Mouse (Mus musculus): ENCODE measurements around the gene Chrd.
A peak's percentile ranks its signal among the peaks of the same experiment; 100 is the strongest.

Gene Chrd

DNA sequence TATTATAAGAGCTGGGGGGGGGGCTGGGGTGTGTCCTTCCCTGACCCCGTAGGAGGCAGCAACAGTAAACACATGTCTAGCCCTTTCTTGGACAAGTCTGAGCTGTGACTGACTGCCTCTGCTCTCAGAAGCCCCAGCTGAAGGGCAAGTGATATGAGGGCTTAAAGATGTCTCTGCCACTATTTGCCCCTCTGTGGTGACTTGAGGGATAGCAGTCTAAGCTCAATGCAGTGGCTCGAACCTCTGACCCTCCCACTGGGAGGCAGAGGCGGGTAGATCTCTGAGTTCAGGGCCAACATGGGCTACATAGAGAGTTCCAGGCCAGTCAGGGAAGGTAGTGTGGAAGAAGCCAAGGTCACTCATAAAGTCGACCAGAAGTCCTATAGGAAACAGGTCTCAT, 22.1 kb upstream of the Chrd start:
- peak in 1 of 2 experiments; percentile 49 for DNase-seq

DNA sequence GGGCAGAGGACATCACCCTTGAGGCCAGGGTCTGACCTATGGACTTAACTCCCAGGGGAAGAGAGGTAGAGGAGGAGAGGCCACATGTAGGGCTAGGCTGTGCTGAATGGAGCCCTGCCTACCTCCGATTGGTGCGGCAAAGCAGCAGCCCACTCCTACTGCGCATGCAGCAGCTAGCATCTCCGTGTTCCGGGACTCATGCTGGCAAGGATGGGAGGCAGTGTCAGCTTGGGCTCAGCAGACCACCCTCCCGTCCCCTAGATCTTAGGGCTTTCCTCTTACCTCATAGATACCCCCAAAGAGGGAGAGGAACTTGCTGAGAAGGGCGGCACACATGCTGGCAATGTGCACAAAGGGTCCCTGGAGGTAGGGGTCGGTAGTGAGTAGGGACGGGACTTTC, 20.7 kb upstream of the Chrd start:
- DNase-seq: no peak

DNA sequence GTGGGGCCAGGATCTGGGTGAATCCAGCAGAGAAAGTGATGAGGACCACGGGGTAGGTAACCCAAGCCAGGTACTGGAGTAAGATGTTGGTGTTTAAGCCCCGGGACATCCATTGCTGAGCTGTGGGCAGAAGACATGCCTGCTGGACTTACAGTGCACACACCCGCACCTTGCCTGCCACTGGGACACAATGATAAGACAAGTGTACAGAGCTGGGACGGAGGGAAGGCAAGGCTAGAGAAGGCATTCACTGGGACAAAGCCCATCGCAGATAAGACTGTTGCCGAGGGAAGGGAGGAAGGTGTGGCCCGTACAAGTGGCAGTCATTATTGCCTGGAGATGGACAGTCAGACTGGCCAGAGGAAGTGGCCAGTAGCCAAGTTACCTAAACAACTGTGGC, 20.0 kb upstream of the Chrd start:
- no peak for DNase-seq

DNA sequence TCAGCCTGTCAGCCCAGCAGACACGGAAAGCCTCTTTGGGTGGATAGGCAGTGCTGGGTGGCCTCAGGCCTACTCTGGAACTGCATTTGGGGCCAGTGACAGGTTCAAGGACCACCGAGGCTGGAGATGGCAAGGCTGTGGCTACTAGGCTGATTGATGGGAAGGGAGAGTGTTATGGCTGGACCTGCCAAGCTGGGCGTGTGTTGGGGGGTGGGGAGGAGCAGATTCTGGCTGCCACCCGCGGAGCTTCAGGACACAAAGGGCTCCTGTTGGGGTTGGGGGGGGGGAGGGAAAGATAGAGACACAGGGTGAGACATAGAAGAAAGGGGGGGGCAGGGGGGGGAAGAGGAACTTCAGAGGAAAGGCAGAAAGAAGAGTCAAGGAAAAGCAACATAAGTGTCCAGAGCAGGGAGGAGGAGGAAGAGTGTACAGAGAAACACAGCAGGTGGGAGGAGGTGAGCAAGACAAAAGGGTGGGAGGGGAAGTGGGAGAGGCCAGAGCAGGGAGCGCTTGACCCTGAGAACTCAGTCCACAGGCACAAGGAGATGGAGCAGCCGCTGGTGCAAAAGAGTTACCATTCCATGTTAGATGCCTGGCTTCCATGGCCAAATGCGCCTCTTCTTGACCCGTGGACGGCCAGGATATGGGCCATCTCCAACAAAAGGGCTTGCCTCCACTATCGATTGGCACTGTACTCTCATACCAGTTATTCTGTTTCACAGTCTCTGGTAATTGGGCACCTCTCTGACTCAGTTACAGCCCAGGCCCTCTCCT, 18.4 kb upstream of the Chrd start:
- peak; percentile 14 to 41 for DNase-seq

DNA sequence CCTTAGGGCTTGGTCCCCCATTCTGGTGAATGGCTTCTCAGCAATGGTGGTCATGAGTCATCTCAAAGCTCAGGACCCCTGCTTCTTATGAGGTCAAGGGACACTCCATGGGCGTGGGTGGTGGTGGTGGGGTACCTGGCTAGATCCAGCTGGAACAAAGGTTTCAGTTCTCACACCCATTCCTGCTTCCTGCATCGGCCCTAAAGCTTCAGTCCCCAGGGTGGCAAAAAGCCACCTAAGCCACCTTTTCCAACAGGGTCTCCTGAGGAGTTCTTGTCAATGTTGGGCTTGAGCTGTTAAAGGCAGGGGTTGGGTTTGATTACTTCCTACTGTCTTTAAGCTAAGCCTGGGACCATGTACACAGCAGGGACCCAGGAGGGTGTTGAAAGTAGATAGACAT, 17.8 kb upstream of the Chrd start:
- no peak for DNase-seq

DNA sequence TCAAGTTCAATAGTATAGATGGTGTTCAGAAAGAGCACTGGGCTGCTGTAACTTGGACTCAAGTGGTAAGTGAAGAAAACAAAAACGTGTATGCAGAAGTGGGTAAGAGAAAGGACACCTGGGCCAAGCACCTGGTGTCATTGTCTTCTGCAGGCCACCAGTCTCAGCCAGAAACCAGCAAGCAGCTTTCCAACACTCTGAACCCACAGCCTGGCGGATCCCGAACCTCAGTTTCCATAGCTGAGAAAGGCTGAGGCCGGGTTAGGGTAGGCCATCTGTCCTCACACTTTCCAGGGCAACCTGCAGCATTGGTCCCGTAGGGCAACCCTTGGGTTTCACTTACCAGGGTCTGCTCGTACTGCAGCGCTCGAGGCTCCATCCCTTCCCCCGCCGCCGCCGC, 17.4 kb upstream of the Chrd start:
- DNase-seq: no peak

DNA sequence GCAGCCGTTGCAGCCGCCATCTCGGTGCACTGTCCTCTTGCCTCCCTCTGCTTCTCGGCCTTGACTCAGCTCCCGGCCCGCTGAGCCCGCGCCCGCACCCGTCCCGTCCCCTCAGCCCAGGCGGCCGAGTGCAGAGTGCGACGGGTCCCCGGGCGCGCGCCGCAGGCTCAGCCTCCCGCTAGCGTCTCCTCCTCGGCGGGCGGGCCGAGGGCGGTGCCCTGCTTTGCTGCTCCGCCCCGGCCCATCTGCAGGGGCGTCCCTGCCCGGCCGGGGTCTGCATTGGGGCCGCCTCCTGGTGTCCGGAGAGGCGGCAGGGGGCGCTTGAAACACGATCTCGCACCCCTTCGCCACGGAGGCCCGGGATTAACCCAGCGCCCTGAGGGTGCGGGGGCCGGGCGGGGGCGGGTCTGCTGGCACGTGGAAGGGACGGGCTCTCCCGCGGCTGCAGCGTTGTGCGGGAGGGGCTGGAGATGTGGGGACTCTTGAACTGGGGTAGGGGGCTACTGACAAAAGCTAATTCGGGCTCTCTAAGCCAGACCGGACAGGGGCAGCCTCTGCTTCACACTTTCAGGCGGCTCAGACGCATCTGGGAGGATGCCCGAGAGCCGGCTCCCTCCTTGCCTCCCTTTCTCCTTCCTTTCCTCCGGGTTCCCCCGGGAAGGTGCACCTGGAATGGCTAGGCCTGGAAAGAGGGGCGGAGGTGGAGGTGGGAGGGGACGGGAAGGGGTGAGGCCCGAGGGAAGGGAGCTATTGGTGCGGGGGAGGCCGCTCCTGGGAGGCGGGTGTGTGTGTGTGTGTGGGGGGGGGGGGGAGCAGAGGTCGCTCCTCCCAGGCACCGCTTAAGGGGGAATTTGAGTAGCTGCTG, 16.7 kb upstream of the Chrd start:
- DNase-seq: peak; percentile 75 to 82

DNA sequence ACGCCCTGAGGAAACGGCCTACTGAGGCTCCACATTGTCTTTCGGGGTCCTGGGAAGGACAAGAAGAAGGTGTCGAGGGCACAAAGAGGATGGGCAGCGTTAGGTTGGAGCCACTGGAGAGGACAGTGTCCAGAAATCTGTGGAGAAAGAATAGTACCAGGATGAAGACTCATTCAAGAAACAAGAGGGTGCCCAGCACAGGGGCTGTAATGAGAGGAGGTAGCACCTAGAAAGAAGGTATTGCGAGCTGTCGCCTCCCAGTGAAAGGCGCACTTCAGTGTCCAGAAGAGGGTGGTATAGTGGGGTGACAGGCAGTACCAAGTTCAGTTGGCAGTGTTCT, 16.1 kb upstream of the Chrd start:
- no peak for DNase-seq

DNA sequence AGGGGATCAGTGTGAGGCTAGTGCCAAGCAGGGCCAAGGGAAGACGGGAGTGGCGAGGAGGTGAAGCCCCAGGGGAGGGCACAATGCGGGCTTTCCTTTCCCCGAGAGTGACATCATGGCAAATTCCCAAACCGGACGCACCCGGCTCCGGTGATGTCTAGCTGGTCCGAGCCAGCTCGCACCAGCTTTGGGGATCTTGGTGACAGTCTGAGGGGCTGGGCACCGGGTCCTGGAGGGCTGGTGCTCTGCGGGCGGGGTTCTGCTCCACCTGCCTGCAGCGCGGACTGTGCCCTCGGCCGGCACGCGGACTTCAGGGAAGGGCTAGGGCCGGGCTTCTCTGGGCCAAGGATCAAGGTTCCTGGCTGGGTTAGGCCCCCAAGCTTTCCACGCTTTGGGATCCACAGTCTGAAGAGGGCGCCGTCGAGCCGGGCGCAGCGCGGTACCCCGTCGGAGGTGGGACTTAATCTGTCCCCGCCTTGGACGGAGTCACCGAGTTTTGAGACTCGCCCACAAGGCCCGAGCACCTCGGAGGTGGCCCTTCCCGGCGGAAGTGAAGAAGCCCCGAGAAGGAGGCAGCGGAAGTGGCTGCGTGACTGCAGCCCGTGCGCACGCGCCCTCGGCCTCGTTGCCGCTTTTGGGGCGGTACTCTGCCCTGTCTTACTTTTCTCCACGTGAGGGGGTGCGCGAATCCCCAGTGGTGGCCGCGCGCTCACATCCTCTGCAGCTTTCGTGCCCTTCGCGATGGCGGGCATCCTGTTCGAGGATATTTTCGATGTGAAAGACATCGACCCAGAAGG, 15.5 kb upstream of the Chrd start, which contains the start of the genes Polr2h and Clcn2:
TSS of gene Polr2h (plus strand) at position 485 of the 797 bp plus-strand sequence.
TSS of gene Clcn2 (minus strand) at position 566 of the 797 bp plus-strand sequence.
- DNase-seq: peak; percentile 96 to 98

DNA sequence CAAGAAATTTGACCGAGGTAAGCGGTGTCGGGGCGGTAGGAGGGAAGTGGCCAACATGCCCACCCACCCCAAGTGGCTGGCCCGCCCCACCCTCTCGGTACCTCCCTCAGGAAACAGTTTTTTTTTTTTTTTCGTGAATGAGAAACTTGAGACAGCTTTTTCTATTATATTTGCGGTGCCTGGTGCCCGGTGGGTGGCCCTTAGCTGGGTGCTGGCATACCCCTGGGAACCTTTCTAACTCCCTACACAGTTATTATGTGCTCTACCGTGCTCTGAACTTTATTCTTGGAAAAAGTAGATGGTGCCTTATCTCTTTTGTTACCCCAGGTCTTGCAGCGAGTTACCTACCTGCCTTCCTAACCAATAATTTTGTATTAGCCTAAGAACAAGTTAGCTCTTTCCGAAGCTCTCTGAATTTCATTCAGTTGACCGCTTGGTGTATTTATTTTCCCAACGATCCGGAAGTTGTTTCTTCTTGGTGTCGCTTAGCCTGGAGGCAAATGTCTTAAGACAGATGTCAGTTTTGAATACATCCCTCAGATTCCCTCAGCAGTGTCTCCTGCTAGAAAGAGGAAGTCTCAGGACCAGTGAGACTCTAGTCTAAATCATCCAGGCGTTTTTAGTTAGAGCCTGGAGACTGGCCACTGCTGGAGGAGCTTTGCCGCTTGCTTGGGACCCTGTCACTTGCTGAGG, 14.8 kb upstream of the Chrd start:
- DNase-seq: peak in 1 of 2 experiments; percentile 10

DNA sequence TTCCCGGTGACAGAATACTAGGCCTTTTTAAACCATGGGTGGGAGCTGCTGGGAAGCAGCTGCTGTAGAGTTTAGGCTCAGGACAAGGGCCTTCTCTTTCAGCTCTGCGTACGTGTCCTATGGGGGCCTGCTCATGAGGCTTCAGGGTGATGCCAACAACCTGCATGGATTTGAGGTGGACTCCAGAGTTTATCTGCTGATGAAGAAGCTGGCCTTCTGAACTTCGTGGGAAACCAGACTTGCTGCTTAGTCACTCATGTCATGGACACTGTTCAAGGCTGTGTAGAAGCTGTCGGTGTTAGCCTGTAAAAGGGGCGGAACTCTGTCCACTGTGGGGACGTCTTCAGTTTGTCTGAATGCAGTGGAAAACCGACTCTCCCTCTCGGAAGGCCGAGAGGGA, 11.1 kb upstream of the Chrd start:
- no peak for DNase-seq

DNA sequence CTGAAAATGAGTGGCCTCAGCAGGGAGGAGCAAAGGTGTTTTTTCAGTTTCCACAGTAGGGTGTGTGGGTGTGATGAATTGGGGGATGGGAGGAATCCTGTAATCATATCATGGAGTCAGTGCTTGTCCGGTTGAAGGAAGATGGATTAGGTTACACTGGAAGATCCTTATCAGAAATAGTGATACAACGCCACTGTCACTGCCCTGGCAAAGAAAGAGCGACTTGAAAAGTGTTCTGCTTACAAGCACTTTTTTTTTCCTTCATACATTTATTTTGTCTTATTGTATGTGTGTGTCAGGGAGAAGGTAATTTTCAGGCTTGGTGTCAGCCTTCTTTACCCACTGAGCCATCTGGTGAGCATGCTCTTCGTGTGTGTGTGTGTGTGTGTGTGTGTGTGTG, 10.2 kb upstream of the Chrd start:
- DNase-seq: no peak

DNA sequence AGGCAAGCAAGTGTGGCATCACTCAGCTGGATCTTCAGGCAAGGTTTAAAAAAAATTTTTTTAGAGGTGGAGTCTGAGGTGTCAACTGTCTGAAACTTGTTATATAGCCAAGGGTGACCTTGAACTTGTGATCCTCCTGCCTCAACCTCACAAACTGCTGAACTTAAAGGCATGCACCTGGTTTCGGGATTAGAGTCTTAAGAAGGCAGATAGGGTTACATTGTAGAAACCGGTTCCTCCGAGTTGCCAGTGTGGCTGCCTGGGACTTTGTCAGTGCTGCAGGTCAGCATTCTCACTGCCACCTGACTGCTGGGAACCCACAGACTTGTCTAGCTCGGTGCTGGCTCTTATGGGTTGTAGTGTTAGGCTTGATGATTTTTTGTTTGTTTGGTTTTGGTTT, 9.7 kb upstream of the Chrd start:
- no peak for DNase-seq

DNA sequence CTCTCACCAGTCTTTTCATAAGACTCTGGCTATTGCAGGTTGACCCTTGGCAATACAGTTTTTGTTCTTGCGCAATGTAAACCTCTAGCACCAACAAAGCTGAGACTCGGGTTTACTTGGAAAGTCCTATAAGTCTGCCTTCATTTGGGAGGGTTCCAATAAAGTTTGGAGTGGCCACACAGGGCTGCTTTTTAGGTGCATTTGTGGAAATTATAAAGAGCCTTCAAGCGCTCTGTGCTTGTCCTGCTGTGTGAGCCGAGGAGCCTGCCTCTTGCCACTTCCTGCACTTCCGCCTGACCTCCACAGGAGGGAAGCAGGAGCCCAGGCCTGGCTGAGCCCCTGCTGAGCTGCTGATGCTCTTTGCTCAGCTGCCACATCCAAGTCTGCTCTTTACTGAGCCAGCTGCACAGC, 8.6 kb upstream of the Chrd start:
- peak in 1 of 2 experiments; percentile 48 for DNase-seq

DNA sequence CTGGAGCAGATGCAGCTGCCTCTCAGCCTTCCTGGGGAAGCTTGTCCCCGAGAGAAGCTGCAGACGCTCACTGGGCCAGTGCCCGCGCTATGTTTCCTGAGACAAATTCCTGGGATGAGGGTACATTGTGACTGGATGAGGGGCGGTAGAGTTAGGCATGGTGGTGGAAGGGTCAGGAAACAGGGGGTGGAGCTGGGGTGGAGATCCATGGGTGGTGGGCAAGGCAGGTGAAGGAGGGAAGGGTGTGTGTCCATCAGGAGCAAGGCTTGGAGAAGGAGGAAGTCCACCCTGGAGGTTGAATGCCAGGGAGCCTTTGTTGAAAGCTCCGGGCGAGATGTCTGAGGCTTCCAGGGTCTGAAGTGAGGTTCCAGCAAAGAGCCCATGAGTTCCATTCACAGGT, 7.6 kb upstream of the Chrd start:
- no peak for DNase-seq

DNA sequence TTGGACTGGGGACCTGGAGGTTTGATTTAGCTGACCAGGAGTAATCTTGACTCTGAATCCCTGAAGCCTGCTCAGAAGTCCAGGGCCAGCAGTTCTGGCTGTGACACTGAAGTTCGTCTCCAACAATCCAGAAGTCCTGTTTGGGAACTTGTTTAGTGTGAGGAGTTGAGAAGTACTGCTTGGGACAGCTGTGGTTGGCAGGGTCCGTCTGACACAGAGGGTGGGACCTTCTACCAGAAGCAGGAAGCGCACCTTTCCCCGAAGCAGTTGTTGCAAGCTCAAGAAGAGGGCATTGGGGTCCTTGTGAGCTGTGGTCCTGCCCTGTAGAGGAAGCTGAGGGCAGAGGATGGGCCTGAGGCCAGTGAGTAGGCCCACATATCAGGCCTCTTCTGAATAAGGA, 7.2 kb upstream of the Chrd start:
- DNase-seq: no peak

DNA sequence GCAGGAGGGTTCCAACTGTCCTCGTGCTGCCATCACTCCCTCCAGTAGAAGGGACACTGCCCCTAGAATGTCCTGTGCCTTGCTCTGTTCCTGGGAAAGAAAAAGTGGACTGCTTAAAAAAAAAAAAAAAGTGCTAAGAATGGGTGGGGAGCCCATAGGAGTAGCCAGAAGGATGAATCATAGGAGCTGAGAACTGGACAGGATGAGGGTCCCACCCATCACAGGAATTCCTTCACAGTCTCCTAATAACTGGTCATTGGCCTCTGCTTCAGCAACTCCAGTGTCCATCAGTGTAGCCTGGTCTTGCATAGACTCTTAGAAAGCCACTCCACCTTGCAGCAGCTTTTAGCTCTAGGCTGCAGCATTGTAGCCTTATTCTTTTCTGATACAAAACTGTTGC, 6.5 kb upstream of the Chrd start:
- no peak for DNase-seq

DNA sequence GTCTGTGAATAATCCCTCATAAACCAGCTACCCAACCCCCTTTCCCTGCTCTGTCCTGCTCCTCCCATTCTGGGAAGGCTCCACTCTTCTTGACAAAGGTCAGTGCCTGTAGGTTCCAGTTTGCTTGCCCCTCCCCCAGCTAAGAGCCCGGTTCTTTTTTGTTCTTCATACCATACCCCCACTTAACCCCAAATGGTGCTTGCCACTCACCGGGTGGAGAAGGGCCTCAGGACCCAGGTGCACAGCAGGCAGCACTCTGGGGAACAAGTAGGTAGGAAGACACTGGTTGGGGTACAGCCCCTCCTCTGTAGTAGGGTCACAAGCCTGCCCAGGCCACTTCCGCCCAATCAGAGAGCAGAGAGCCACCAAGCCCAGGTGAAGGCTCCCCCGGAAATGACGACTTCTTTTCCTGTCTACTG, 2.6 kb upstream of the Chrd start:
- no peak for DNase-seq

DNA sequence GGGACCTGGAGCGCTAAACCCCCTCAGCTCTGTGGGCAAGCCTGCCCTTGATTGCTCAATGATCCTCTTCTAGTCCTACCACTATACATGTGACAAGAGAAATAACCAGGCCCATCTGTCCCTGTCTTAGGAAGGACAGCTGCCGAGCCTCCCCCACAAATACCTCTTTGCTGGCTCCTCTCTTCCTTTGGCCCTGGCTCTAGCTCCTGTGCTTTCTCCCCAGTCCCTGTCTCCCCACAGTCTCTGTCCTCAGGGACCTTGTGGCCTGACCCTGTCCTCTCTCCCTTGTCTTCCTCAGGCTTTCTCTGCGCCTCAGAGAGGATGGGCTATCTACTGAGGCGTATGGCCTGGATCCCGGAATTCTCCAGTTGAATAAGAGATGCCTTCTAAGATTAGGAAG, 1.2 kb upstream of the Chrd start:
- DNase-seq: peak in 1 of 2 experiments; percentile 19

DNA sequence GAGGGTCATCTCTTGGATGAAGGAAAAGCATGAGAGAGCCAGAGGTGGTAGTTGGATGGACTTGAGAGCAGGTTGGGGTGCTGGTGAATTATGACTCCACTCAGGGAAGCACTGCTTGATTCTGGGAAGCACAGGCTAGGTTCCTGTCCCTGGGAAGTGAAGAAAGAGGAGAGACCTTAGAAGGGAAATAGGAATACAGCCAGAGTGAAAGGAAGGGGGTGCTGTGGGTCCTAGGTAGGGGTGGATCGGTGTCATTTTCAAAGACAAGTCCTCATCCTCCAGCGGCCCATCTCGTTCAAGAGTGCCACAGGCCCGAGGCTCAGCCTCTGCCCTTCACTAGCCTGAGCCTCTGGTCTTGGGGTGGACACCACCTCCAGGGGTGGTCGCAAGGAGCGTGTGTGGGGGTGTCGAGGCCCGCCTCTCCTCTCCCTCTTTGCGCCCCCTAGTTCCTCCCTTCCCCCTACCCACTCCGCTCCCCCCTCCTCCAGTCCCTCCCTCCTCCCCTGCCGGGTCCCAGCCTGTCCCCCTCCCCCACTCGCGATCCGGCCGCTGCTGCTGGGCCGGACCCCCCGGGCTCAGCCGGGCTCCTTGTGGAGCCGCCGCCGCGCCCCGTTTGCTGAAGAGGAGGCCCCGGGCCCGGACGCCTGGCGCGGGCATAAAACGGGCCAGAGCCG, 539 bp upstream of the Chrd start:
- DNase-seq: peak in 1 of 2 experiments; percentile 77

DNA sequence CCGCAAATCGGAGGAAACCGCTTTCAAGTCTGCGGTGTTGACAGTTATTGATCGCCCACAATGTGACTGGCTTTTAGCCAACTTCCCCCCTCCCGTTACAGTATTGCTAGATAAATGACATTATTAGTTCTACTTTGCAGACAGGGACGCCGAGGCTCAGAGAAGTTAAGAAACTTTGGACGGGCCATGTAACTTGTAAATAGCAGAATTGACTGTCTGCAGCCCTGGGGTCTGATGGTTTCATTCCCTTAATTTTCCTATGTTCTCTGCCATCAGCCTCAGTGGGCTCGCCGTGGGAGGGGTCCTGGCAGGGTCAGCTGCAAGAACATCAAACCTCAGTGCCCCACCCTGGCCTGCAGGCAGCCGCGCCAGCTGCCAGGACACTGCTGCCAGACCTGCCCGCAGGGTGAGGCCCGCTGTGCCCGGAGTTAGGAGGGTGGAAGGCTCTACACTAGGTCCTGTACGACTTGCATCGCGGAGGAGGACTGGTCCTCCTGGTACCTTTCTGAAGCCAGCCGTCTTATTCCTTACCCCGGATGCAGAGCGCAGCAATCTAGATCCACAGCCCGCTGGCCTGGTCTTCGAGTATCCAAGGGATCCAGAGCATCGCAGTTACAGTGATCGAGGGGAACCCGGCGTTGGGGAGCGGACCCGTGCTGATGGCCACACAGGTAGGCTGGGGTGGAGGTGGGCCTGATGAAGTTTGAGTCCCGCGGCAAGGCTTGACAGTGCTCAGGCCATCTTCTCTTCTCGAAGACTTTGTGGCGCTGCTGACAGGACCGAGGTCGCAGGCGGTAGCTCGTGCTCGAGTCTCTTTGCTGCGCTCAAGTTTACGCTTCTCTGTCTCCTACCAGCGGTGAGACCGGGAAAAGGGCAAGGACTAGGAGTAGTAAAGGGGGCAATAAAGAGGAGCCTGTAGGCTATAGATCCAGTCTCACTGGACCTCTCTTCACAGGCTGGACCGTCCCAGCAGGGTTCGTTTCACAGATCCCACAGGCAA, 1.1 kb downstream of the Chrd start, which contains the start of gene Thpo:
TSS of gene Thpo (minus strand) at position 781 of the 1,000 bp plus-strand sequence.
- peak; percentile 55 to 57 for DNase-seq
